Comparison of ENCODE assay signal across 19 mouse cellular contexts in the genomic region with DNA sequence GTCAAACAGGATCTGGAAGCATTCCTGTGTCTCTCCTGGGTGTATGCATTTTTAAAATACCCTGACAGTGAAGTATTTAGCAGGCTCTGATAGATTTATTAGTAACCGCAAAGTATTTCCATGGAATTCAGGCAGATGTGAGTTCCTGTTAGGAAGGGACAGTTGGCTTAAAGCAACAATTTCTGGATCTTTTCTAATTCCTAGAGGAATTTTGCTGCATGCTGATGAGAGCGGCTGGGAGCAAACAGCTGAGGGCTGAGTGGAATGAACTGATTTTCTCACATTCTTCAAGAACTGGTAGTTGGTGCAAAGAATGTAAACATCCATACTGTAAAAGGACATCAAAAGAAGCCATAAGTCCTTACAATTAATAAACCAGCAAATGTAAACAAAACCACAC.
A peak's percentile ranks its signal among the peaks of the same experiment; 100 is the strongest.
DNase-seq lines count a peak whose midpoint lies in the region; ATAC-seq and TF ChIP-seq lines count a peak whose summit lies in the region.
"Had no signal": no experiment of that assay in that cellular context is flagged by ENCODE, and none has a peak within 500 bp of the region (broad histone marks: within the 10 kb centered on the region; RNA-seq: fewer than 3 reads in every experiment).

No protein-coding gene starts in this region.

- no peak overlapping the region for H3K9ac ChIP-seq in liver, adult 2 months (ENCODE audit: low read depth, low read length)
- H3K9ac ChIP-seq in liver, embryonic 11.5 days (ENCODE audit: low read depth, low read length): no peak overlapping the region
- no peak overlapping the region for H3K9ac ChIP-seq in midbrain, embryonic 13.5 days (replicated peaks)
- H3K9ac ChIP-seq: embryonic facial prominence, embryonic 15.5 days; heart, embryonic 15.5 days; hindbrain, embryonic 12.5 days; midbrain, embryonic 15.5 days; stomach, embryonic 15.5 days had no signal

- no peak for ATAC-seq in liver, embryonic 11.5 days (replicated peaks; ENCODE audit: low FRiP score)
- ATAC-seq in midbrain, embryonic 13.5 days: no peak
- ATAC-seq: forebrain, embryonic 14.5 days; midbrain, embryonic 15.5 days had no signal

- H3K4me1 ChIP-seq in liver, adult 2 months (ENCODE audit: control insufficient read depth, insufficient read depth, low read length): no peaks in the 10 kb centered on the region; the same call in 1 of the 2 replicates
- no peaks in the 10 kb centered on the region for H3K4me1 ChIP-seq in liver, embryonic 11.5 days (replicated peaks; ENCODE audit: control insufficient read depth, insufficient read depth, low read length)
- peaks cover 2% of the 10 kb centered on the region; the same call in 1 of the 2 replicates for H3K4me1 ChIP-seq in embryonic fibroblast, embryonic 13.5 days (ENCODE audit: control insufficient read depth, insufficient read depth, low read length)
- peaks cover 4% of the 10 kb centered on the region; the same call in 1 of the 2 replicates for H3K4me1 ChIP-seq in midbrain, embryonic 13.5 days (replicated peaks)
- H3K4me1 ChIP-seq: embryonic facial prominence, embryonic 15.5 days; hindbrain, embryonic 12.5 days; midbrain, embryonic 15.5 days; stomach, embryonic 15.5 days had no signal

- H3K27me3 ChIP-seq in liver, adult 2 months (ENCODE audit: control insufficient read depth, insufficient read depth, low read length): no peaks in the 10 kb centered on the region
- no peaks in the 10 kb centered on the region for H3K27me3 ChIP-seq in liver, embryonic 11.5 days (replicated peaks; ENCODE audit: control insufficient read depth, insufficient read depth, low read length)
- H3K27me3 ChIP-seq in midbrain, embryonic 13.5 days: no peaks in the 10 kb centered on the region
- H3K27me3 ChIP-seq: embryonic facial prominence, embryonic 15.5 days; heart, embryonic 15.5 days; hindbrain, embryonic 12.5 days; midbrain, embryonic 15.5 days; stomach, embryonic 15.5 days had no signal

- peak; percentile 26 for DNase-seq in gastrocnemius, adult 18-20 months (ENCODE audit: low spot score)
- DNase-seq in gastrocnemius, postnatal 14 days: no peak
- DNase-seq in liver, adult 2 months (ENCODE audit: extremely low read depth, low read depth, low spot score): peak; percentile 9
- no peak for DNase-seq in liver, embryonic 11.5 days (ENCODE audit: low spot score)
- peak; percentile 71 for DNase-seq in mesoderm, embryonic 11.5 days (ENCODE audit: low read depth, low spot score)
- no peak for DNase-seq in liver
- DNase-seq: adrenal gland, adult 2 months; cerebellum, adult 9-11 months; gastrocnemius, postnatal 10 days; layer of hippocampus, postnatal 36 days; thymus, postnatal 36 days had no signal

- WGBS in liver, adult 2 months: 86% methylated on average over 2 of the region's 2 CpGs
- WGBS in liver, embryonic 11.5 days: 64% methylated on average over 2 of the region's 2 CpGs
- WGBS in midbrain, embryonic 13.5 days: 63% methylated on average over 2 of the region's 2 CpGs

- TF ChIP-seq POLR2A in liver, adult 2 months (IDR thresholded peaks at IDR 0.05; ENCODE audit: extremely low read depth, insufficient read depth, low read length): no peak
- TF ChIP-seq POLR2A in embryonic fibroblast, embryonic 13.5 days (IDR thresholded peaks at IDR 0.05; ENCODE audit: low read depth, low read length): peak; percentile 22; the same call in 1 of the 2 replicates

- no peak for TF ChIP-seq CTCF in liver, adult 2 months (IDR thresholded peaks at IDR 0.05; ENCODE audit: low read depth, low read length)
- no peak for TF ChIP-seq CTCF in embryonic fibroblast, embryonic 13.5 days (IDR thresholded peaks at IDR 0.05; ENCODE audit: borderline replicate concordance, insufficient read depth, low read length)

- intact Hi-C loops in gastrocnemius, postnatal 14 days (cut with DNase I; ENCODE audit: low total_unique reads): no loop called here

- H3K4me3 ChIP-seq in liver, adult 2 months (ENCODE audit: insufficient read depth, low read depth, low read length): no peak overlapping the region
- no peak overlapping the region for H3K4me3 ChIP-seq in liver, embryonic 11.5 days (ENCODE audit: low read depth, low read length)
- H3K4me3 ChIP-seq in embryonic fibroblast, embryonic 13.5 days (ENCODE audit: insufficient read depth, low read length): no peak overlapping the region
- no peak overlapping the region for H3K4me3 ChIP-seq in midbrain, embryonic 13.5 days (replicated peaks)
- H3K4me3 ChIP-seq: embryonic facial prominence, embryonic 15.5 days; heart, embryonic 15.5 days; hindbrain, embryonic 12.5 days; midbrain, embryonic 15.5 days; stomach, embryonic 15.5 days had no signal

- H3K27ac ChIP-seq in liver, adult 2 months (replicated peaks; ENCODE audit: insufficient read depth, low read depth, low read length): no peak overlapping the region
- H3K27ac ChIP-seq in liver, embryonic 11.5 days (ENCODE audit: low read depth, low read length): no peak overlapping the region
- 0 out of 2 replicates have a peak overlapping the region, but pooled peaks have one; percentile 97 for H3K27ac ChIP-seq in embryonic fibroblast, embryonic 13.5 days (ENCODE audit: insufficient read depth, low read length)
- H3K27ac ChIP-seq in midbrain, embryonic 13.5 days: no peak overlapping the region
- H3K27ac ChIP-seq: embryonic facial prominence, embryonic 15.5 days; heart, embryonic 15.5 days; hindbrain, embryonic 12.5 days; midbrain, embryonic 15.5 days; stomach, embryonic 15.5 days had no signal

- H3K9me3 ChIP-seq in liver, embryonic 11.5 days (ENCODE audit: control insufficient read depth, low read length): no peaks in the 10 kb centered on the region
- H3K9me3 ChIP-seq in midbrain, embryonic 13.5 days: no peaks in the 10 kb centered on the region
- H3K9me3 ChIP-seq: embryonic facial prominence, embryonic 15.5 days; heart, embryonic 15.5 days; hindbrain, embryonic 12.5 days; midbrain, embryonic 15.5 days; stomach, embryonic 15.5 days had no signal

- H3K4me2 ChIP-seq in liver, embryonic 11.5 days: no peak overlapping the region
- H3K4me2 ChIP-seq in midbrain, embryonic 13.5 days (replicated peaks): no peak overlapping the region
- H3K4me2 ChIP-seq: embryonic facial prominence, embryonic 15.5 days; heart, embryonic 15.5 days; hindbrain, embryonic 12.5 days; midbrain, embryonic 15.5 days; stomach, embryonic 15.5 days had no signal

- H3K79me2 ChIP-seq in liver, adult 2 months (ENCODE audit: control insufficient read depth, insufficient read depth, low read length): no peaks in the 10 kb centered on the region

- no peaks in the 10 kb centered on the region for H3K36me3 ChIP-seq in liver, adult 2 months (ENCODE audit: control insufficient read depth, insufficient read depth, low read length)
- H3K36me3 ChIP-seq in liver, embryonic 11.5 days (ENCODE audit: control insufficient read depth, insufficient read depth, low read length): no peaks in the 10 kb centered on the region
- H3K36me3 ChIP-seq in midbrain, embryonic 13.5 days: no peaks in the 10 kb centered on the region
- H3K36me3 ChIP-seq: embryonic facial prominence, embryonic 15.5 days; heart, embryonic 15.5 days; hindbrain, embryonic 12.5 days; midbrain, embryonic 15.5 days; stomach, embryonic 15.5 days had no signal

Comparison
In these comparisons a context has a peak if more than half of its experiments do, and no peak if none do; other contexts are left out.
1. DNase-seq: peak in gastrocnemius, adult 18-20 months (single experiment), liver, adult 2 months (single experiment) and mesoderm, embryonic 11.5 days (single experiment); none in gastrocnemius, postnatal 14 days (single experiment), liver, embryonic 11.5 days (single experiment) and liver (single experiment).